10 mouse cellular contexts compared by ENCODE assay signal in genomic region chr6:57765095-57765878, GRCm38 (mm10). TPM values are rescaled to one million over a fixed set of nuclear protein-coding genes. Genes with fewer than 3 reads are reported as not detected.
DNase-seq lines count a peak whose midpoint lies in the region; ATAC-seq lines count a peak whose summit lies in the region.
"Had no signal": no experiment of that assay in that cellular context is flagged by ENCODE, and none has a peak within 500 bp of the region (broad histone marks: within the 10 kb centered on the region; RNA-seq: fewer than 3 reads in every experiment).

No protein-coding gene starts in this region.

- 64% methylated on average over 3 of the region's 3 CpGs for WGBS in kidney, embryonic 14.5 days
- 69% methylated on average over 3 of the region's 3 CpGs for WGBS in neural tube, embryonic 15.5 days

- peaks cover 12% of the 10 kb centered on the region; the same call in 1 of the 2 replicates for H3K36me3 ChIP-seq in kidney, embryonic 14.5 days (ENCODE audit: control insufficient read depth, insufficient read depth, low read length)
- peaks cover 18% of the 10 kb centered on the region for H3K36me3 ChIP-seq in neural tube, embryonic 15.5 days

- H3K4me1 ChIP-seq in kidney, embryonic 14.5 days (ENCODE audit: control insufficient read depth, insufficient read depth, low read length): no peaks in the 10 kb centered on the region
- H3K4me1 ChIP-seq in neural tube, embryonic 15.5 days: no peaks in the 10 kb centered on the region
- H3K4me1 ChIP-seq: midbrain, embryonic 12.5 days had no signal

- H3K27me3 ChIP-seq in kidney, embryonic 14.5 days (ENCODE audit: control insufficient read depth, insufficient read depth, low read length): no peaks in the 10 kb centered on the region
- H3K27me3 ChIP-seq in neural tube, embryonic 15.5 days (replicated peaks): no peaks in the 10 kb centered on the region
- H3K27me3 ChIP-seq: midbrain, embryonic 12.5 days had no signal

- H3K9me3 ChIP-seq in kidney, embryonic 14.5 days (ENCODE audit: control insufficient read depth, low read length): no peaks in the 10 kb centered on the region
- H3K9me3 ChIP-seq in neural tube, embryonic 15.5 days (replicated peaks): no peaks in the 10 kb centered on the region
- H3K9me3 ChIP-seq: midbrain, embryonic 12.5 days had no signal

- intact Hi-C loops in heart, postnatal 10 days (cut with DNase I): no loop called here

- no peak for ATAC-seq in kidney, embryonic 14.5 days (ENCODE audit: low FRiP score, low TSS enrichment)
- peak; percentile 64 for ATAC-seq in megakaryocyte, adult 5-6 weeks (ENCODE audit: poor library complexity, severe bottlenecking)
- ATAC-seq in neural tube, embryonic 15.5 days (ENCODE audit: low FRiP score): no peak

- DNase-seq in kidney, postnatal 10 days: peak; percentile 10
- DNase-seq in cerebellum, adult 11 months: peak; percentile 15
- peak; percentile 9 to 16 for DNase-seq in heart, postnatal 10 days
- DNase-seq in thymus, adult 18-20 months: no peak
- DNase-seq in right cerebral cortex, postnatal 36 days (ENCODE audit: low spot score in 2 of 2): no peak

- no peak overlapping the region for H3K9ac ChIP-seq in kidney, embryonic 14.5 days (ENCODE audit: low read depth, low read length)
- H3K9ac ChIP-seq in neural tube, embryonic 15.5 days (replicated peaks): no peak overlapping the region
- H3K9ac ChIP-seq: midbrain, embryonic 12.5 days had no signal

- no peak overlapping the region for H3K27ac ChIP-seq in kidney, embryonic 14.5 days (ENCODE audit: low read depth, low read length)
- H3K27ac ChIP-seq in neural tube, embryonic 15.5 days (replicated peaks): no peak overlapping the region
- H3K27ac ChIP-seq: midbrain, embryonic 12.5 days; stomach, postnatal 0 days had no signal

- no peak overlapping the region for H3K4me2 ChIP-seq in kidney, embryonic 14.5 days (replicated peaks; ENCODE audit: low read depth, low read length)
- H3K4me2 ChIP-seq in neural tube, embryonic 15.5 days: no peak overlapping the region
- H3K4me2 ChIP-seq: midbrain, embryonic 12.5 days had no signal

- no peak overlapping the region for H3K4me3 ChIP-seq in kidney, embryonic 14.5 days (ENCODE audit: low read length)
- no peak overlapping the region for H3K4me3 ChIP-seq in neural tube, embryonic 15.5 days (replicated peaks)
- H3K4me3 ChIP-seq: midbrain, embryonic 12.5 days had no signal

RNA-seq across cellular contexts. Expression of gene Vopp1, which starts 59.7 kb away (rescaled TPM):
- polyA plus RNA-seq in kidney, embryonic 14.5 days (2014; fragmentation: Nextera tagmentation; extraction: Ambion mirVana): 17.2 and 23.5 TPM in 2 replicates
- total RNA-seq in heart, postnatal 10 days (2021): 10 to 100 TPM; 21.1 to 25.3 TPM
- 12.1 and 16.5 TPM in 2 replicates for total RNA-seq in megakaryocyte, adult 5-6 weeks (2015)
- total RNA-seq in megakaryocyte, adult 5-6 weeks (2017): 14.4 and 16.3 TPM in 2 replicates
- polyA plus RNA-seq in neural tube, embryonic 15.5 days (2015; fragmentation: Nextera tagmentation; extraction: Ambion mirVana): 170 and 197 TPM in 2 replicates

Comparison
In these comparisons a context has a peak if more than half of its experiments do, and no peak if none do; other contexts are left out.
1. DNase-seq: peak in kidney, postnatal 10 days (single experiment), cerebellum, adult 11 months (single experiment) and heart, postnatal 10 days (2 of 2); none in thymus, adult 18-20 months (0 of 2) and right cerebral cortex, postnatal 36 days (0 of 2).